Mouse (Mus musculus) forebrain, embryonic 16.5 days (tissue): Measurements from ENCODE around the gene Gm27029. TPM values are rescaled to one million over a fixed set of nuclear protein-coding genes. Genes with fewer than 3 reads are reported as not detected.
"Not testable (repeated sequence)": the region's sequence is repeated elsewhere in the genome, so short reads cannot be mapped to it uniquely, and the experiment has no call there.

ENCODE experiments used
- ATAC-seq: fragments of 200-750 bp; cut with Nextera tagmentation; 2 replicates; pipeline ENCODE4 v1.8.0; 2017; ENCODE audit warnings: mild to moderate bottlenecking, moderate library complexity
- H3K27ac ChIP-seq: fragments of 300-500 bp; sonication (generic); 2 replicates; pipeline ENCODE4 v1.5.1; 2014; ENCODE audit warnings: low read length, control low read depth
- H3K27me3 ChIP-seq: fragments of 300-500 bp; sonication (generic); replicated peaks from 2 replicates; pipeline ENCODE4 v1.6.1; 2014; ENCODE audit warnings: low read length; ENCODE audit not compliant: control insufficient read depth, insufficient read depth
- H3K36me3 ChIP-seq: fragments of 300-500 bp; sonication (generic); 2 replicates; pipeline ENCODE4 v1.6.1; 2014; ENCODE audit not compliant: control insufficient read depth, insufficient read depth
- H3K4me1 ChIP-seq: fragments of 300-500 bp; sonication (generic); replicated peaks from 2 replicates; pipeline ENCODE4 v1.6.1; 2014; ENCODE audit warnings: low read length; ENCODE audit not compliant: control insufficient read depth, insufficient read depth
- H3K4me2 ChIP-seq: fragments of 300-500 bp; sonication (generic); 2 replicates; pipeline ENCODE4 v1.6.1; 2014; ENCODE audit warnings: mild to moderate bottlenecking, low read length, control low read depth
- H3K4me3 ChIP-seq: fragments of 300-500 bp; sonication (generic); replicated peaks from 2 replicates; pipeline ENCODE4 v1.5.1; 2014; ENCODE audit warnings: mild to moderate bottlenecking, low read length, control low read depth
- H3K9ac ChIP-seq: fragments of 300-500 bp; sonication (generic); replicated peaks from 2 replicates; pipeline ENCODE4 v1.6.1; 2014; ENCODE audit warnings: low read depth, low read length, control low read depth
- H3K9me3 ChIP-seq: fragments of 300-500 bp; sonication (generic); 2 replicates; pipeline ENCODE4 v1.6.1; 2016; ENCODE audit warnings: low read length; ENCODE audit not compliant: control insufficient read depth
- WGBS: fragments of 180-500 bp; shearing (Covaris S2); extraction: QIAGEN DNeasy Blood & Tissue Kit; methylation state at CpG from one replicate; pipeline ENCODE4 v1.1.7; 2014; 5-methylcytosine and 5-hydroxymethylcytosine counted together
- polyA plus RNA-seq: library from polyadenylated mRNA; unstranded; fragments of >200 nt; fragmentation: Nextera tagmentation; extraction: Ambion mirVana; gene quantifications from 2 replicates; pipeline ENCODE4 v1.2.1, GENCODE M21; 2015

Gene Gm27029
- polyA plus RNA-seq, 1 experiment from 2014 or later = 7.7 TPM

- H3K36me3 ChIP-seq = no peaks in the 10 kb centered on the region
- peak overlapping the region; percentile 71 for H3K4me3 ChIP-seq
- H3K4me2 ChIP-seq = peak overlapping the region; percentile 89
- under 1% methylated on average over 53 of the region's 54 CpGs for WGBS
- no peaks in the 10 kb centered on the region for H3K27me3 ChIP-seq
- H3K27ac ChIP-seq = peak overlapping the region; percentile 76
- peaks cover 47% of the 10 kb centered on the region for H3K4me1 ChIP-seq
- no peaks in the 10 kb centered on the region for H3K9me3 ChIP-seq
- H3K9ac ChIP-seq = peak overlapping the region; percentile 80
- peak; percentile 68 for ATAC-seq
These were observed 43.1 kb upstream of the Gm27029 start for GRCm38 (mm10) chr11:101467477-101468262.

GRCm38 (mm10) chr11:101466552-101466950 is 42.0 kb upstream of the Gm27029 start:
- not testable (repeated sequence) for H3K9ac ChIP-seq, ATAC-seq, H3K36me3 ChIP-seq, H3K27me3 ChIP-seq, H3K27ac ChIP-seq, H3K9me3 ChIP-seq
- WGBS = 59% methylated on average over 5 of the region's 5 CpGs
- Histone ChIP-seq H3K4me3 (peak overlapping the region; percentile 94), H3K4me2 (peak overlapping the region; percentile 67), H3K4me1 (peaks cover 52% of the 10 kb centered on the region)

GRCm38 (mm10) chr11:101465869-101466551 is 41.4 kb upstream of the Gm27029 start, which contains the start of gene Vat1:
Vat1 (minus strand) TSS chr11:101466230.
- peak within 1 kb of the TSS; percentile 94 for H3K4me3 ChIP-seq
- peak within 1 kb of the TSS; percentile 89 for H3K27ac ChIP-seq
- peaks cover 52% of the 10 kb centered on the region for H3K4me1 ChIP-seq
- peaks cover 7% of the 10 kb centered on the region; the same call in 1 of the 2 replicates for H3K36me3 ChIP-seq
- peak; percentile 61 for ATAC-seq
- H3K9ac ChIP-seq = peak within 1 kb of the TSS; percentile 95
- peak within 1 kb of the TSS; percentile 89 for H3K4me2 ChIP-seq
- no peaks in the 10 kb centered on the region for H3K9me3 ChIP-seq
- WGBS = 1% methylated on average over 60 of the region's 60 CpGs
- no peaks in the 10 kb centered on the region for H3K27me3 ChIP-seq

- under 1% methylated on average over 50 of the region's 51 CpGs for WGBS
- Histone ChIP-seq H3K36me3 (peaks cover 10% of the 10 kb centered on the region), H3K27me3 (no peaks in the 10 kb centered on the region), H3K9me3 (no peaks in the 10 kb centered on the region), H3K27ac (peak overlapping the region; percentile 89), H3K4me2 (peak overlapping the region; percentile 67), H3K9ac (peak overlapping the region; percentile 95), H3K4me1 (peaks cover 52% of the 10 kb centered on the region), H3K4me3 (peak overlapping the region; percentile 94)
- peak; percentile 49 for ATAC-seq
These were observed 40.7 kb upstream of the Gm27029 start for GRCm38 (mm10) chr11:101465101-101465868.

- 22% methylated on average over 12 of the region's 12 CpGs for WGBS
These were observed 39.9 kb upstream of the Gm27029 start, which contains the start of gene Rnd2 for GRCm38 (mm10) chr11:101464211-101465100. Rnd2 (plus strand) TSS chr11:101464999.

GRCm38 (mm10) chr11:101462583-101463440 is 38.2 kb upstream of the Gm27029 start:
- Histone ChIP-seq H3K36me3 (peaks cover 23% of the 10 kb centered on the region), H3K4me3 (no peak overlapping the region), H3K9me3 (no peaks in the 10 kb centered on the region), H3K27me3 (no peaks in the 10 kb centered on the region), H3K4me1 (peaks cover 46% of the 10 kb centered on the region), H3K9ac (no peak overlapping the region), H3K27ac (no peak overlapping the region), H3K4me2 (peak overlapping the region; percentile 67)
- 44% methylated on average over 13 of the region's 13 CpGs for WGBS
- ATAC-seq = no peak

More at GRCm38 (mm10) chr11:101464211-101465100, 39.9 kb upstream of the Gm27029 start, which contains the start of gene Rnd2:
- Histone ChIP-seq H3K9me3 (no peaks in the 10 kb centered on the region), H3K27ac (peak within 1 kb of the TSS; percentile 89), H3K4me1 (peaks cover 52% of the 10 kb centered on the region), H3K4me2 (peak within 1 kb of the TSS; percentile 67), H3K36me3 (peaks cover 19% of the 10 kb centered on the region), H3K9ac (peak within 1 kb of the TSS; percentile 95), H3K4me3 (peak within 1 kb of the TSS; percentile 94), H3K27me3 (no peaks in the 10 kb centered on the region)
- no peak for ATAC-seq

- no peak overlapping the region for H3K27ac ChIP-seq
- no peaks in the 10 kb centered on the region for H3K27me3 ChIP-seq
- ATAC-seq = no peak
- peaks cover 23% of the 10 kb centered on the region for H3K36me3 ChIP-seq
- H3K4me2 ChIP-seq = no peak overlapping the region
- WGBS = 74% methylated on average over 14 of the region's 14 CpGs
- H3K9me3 ChIP-seq = no peaks in the 10 kb centered on the region
- no peak overlapping the region for H3K9ac ChIP-seq
- H3K4me3 ChIP-seq = no peak overlapping the region
- H3K4me1 ChIP-seq = peaks cover 40% of the 10 kb centered on the region
These were observed 37.5 kb upstream of the Gm27029 start for GRCm38 (mm10) chr11:101462141-101462540.

- H3K4me1 ChIP-seq = peaks cover 29% of the 10 kb centered on the region
- H3K4me3 ChIP-seq = no peak overlapping the region
- WGBS = 90% methylated on average over 15 of the region's 15 CpGs
- H3K4me2 ChIP-seq = no peak overlapping the region
- peaks cover 23% of the 10 kb centered on the region for H3K36me3 ChIP-seq
- H3K9ac ChIP-seq = no peak overlapping the region
- no peaks in the 10 kb centered on the region for H3K27me3 ChIP-seq
- no peaks in the 10 kb centered on the region for H3K9me3 ChIP-seq
- H3K27ac ChIP-seq = no peak overlapping the region
- no peak for ATAC-seq
These were observed 35.7 kb upstream of the Gm27029 start for GRCm38 (mm10) chr11:101460321-101460720.
